12 mouse cellular contexts compared by ENCODE assay signal in the genomic region with DNA sequence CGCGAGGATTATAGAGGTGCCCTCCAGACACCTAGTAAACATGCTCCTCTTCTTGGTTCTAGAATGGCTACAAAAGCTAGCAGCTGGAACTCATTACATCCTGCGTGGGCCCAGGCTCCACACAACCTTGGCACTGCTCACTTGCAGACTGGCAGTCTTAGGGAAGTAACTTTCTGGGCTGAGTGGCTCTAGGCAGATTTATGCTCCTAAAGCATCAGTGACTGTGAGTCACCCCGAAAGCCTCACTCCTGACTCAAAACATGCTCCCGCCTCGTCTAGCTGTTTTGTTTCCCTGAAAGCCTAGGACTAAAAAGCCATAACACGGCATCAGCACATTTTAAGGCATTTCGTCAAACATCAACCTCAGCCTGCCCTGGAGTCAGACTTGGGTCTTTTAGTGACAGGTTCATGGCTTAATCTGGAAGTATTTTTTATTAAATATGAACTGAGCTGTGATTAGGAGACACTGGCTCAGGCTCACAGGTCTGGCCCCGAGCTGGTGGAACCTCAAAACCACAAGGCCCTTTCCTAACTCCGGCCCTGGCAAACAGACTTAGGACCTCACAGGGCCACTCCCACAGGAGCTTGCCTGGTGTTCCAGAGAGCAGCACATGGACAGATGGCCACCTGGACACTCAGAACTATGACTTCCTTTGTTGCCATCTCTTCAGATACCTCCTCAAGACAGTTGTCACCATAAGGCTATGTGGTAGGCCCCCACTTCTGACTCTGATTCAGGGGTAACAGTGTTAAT. TPM values are rescaled to one million over a fixed set of nuclear protein-coding genes. Genes with fewer than 3 reads are reported as not detected.
DNase-seq lines count a peak whose midpoint lies in the region; ATAC-seq and TF ChIP-seq lines count a peak whose summit lies in the region.
"Had no signal": no experiment of that assay in that cellular context is flagged by ENCODE, and none has a peak within 500 bp of the region (broad histone marks: within the 10 kb centered on the region; RNA-seq: fewer than 3 reads in every experiment).

No protein-coding gene starts in this region.

- peaks cover 2% of the 10 kb centered on the region for H3K79me3 ChIP-seq in C2C12 (ENCODE audit: low read depth)

- no peak overlapping the region for H3K4me3 ChIP-seq in C2C12 (ENCODE audit: insufficient read depth, poor library complexity, severe bottlenecking)
- H3K4me3 ChIP-seq in midbrain, embryonic 15.5 days, result no peak overlapping the region
- H3K4me3 ChIP-seq in forebrain, embryonic 10.5 days, result no peak overlapping the region
- H3K4me3 ChIP-seq in kidney, adult 2 months (ENCODE audit: insufficient read depth, low read depth, low read length), result no peak overlapping the region
- H3K4me3 ChIP-seq: erythroblast, embryonic 14.5 days; hindbrain, embryonic 15.5 days had no signal

- no peaks in the 10 kb centered on the region for H3K4me1 ChIP-seq in midbrain, embryonic 15.5 days
- H3K4me1 ChIP-seq in forebrain, embryonic 10.5 days, result no peaks in the 10 kb centered on the region
- H3K4me1 ChIP-seq in kidney, adult 2 months (ENCODE audit: control insufficient read depth, insufficient read depth, low read length), result no peaks in the 10 kb centered on the region
- H3K4me1 ChIP-seq: hindbrain, embryonic 15.5 days had no signal

- WGBS in midbrain, embryonic 15.5 days, result 94% methylated on average over 10 of the region's 10 CpGs
- WGBS in forebrain, embryonic 10.5 days, result 94% methylated on average over 10 of the region's 10 CpGs
- 52% methylated on average over 10 of the region's 10 CpGs for WGBS in kidney, adult 2 months

- no peak for TF ChIP-seq POLR2A in kidney, adult 2 months (IDR thresholded peaks at IDR 0.05; ENCODE audit: low read depth, low read length)

- no peak for TF ChIP-seq CTCF in C2C12 (IDR thresholded peaks at IDR 0.05; ENCODE audit: control insufficient read depth, insufficient read depth, insufficient read length)
- TF ChIP-seq CTCF in kidney, adult 2 months (conservative IDR thresholded peaks at IDR 0.05; ENCODE audit: insufficient read depth, insufficient read length, low read depth, low read length), result no peak

- ATAC-seq in midbrain, embryonic 15.5 days (replicated peaks), result no peak

- peaks cover 14% of the 10 kb centered on the region for H3K79me2 ChIP-seq in C2C12 (ENCODE audit: control insufficient read depth, insufficient read depth)

- H3K27ac ChIP-seq in midbrain, embryonic 15.5 days, result no peak overlapping the region
- H3K27ac ChIP-seq in forebrain, embryonic 10.5 days, result no peak overlapping the region
- H3K27ac ChIP-seq in kidney, adult 2 months (ENCODE audit: insufficient read depth, low read depth, low read length), result no peak overlapping the region
- H3K27ac ChIP-seq: hindbrain, embryonic 15.5 days had no signal

- no peak overlapping the region for H3K9ac ChIP-seq in midbrain, embryonic 15.5 days
- H3K9ac ChIP-seq: hindbrain, embryonic 15.5 days had no signal

- H3K4me2 ChIP-seq in midbrain, embryonic 15.5 days, result no peak overlapping the region
- H3K4me2 ChIP-seq: hindbrain, embryonic 15.5 days had no signal

- no peaks in the 10 kb centered on the region for H3K27me3 ChIP-seq in C2C12 (ENCODE audit: control insufficient read depth, insufficient read depth, insufficient read length)
- no peaks in the 10 kb centered on the region for H3K27me3 ChIP-seq in midbrain, embryonic 15.5 days (replicated peaks)
- H3K27me3 ChIP-seq in forebrain, embryonic 10.5 days (ENCODE audit: poor library complexity, severe bottlenecking), result no peaks in the 10 kb centered on the region
- no peaks in the 10 kb centered on the region for H3K27me3 ChIP-seq in kidney, adult 2 months (replicated peaks; ENCODE audit: control insufficient read depth, insufficient read depth, low read length)
- H3K27me3 ChIP-seq: hindbrain, embryonic 15.5 days had no signal

- H3K36me3 ChIP-seq in C2C12 (ENCODE audit: control insufficient read depth, insufficient read depth), result peaks cover 43% of the 10 kb centered on the region
- H3K36me3 ChIP-seq in midbrain, embryonic 15.5 days (replicated peaks), result peaks cover 22% of the 10 kb centered on the region
- H3K36me3 ChIP-seq in forebrain, embryonic 10.5 days (replicated peaks), result peaks cover 85% of the 10 kb centered on the region
- peaks cover 8% of the 10 kb centered on the region for H3K36me3 ChIP-seq in kidney, adult 2 months (ENCODE audit: control insufficient read depth, insufficient read depth, low read length)

- no peak overlapping the region for H3ac ChIP-seq in C2C12 (ENCODE audit: control insufficient read depth, insufficient read length, low read depth)

- DNase-seq in layer of hippocampus, adult 9-11 months, result peak; percentile 74
- no peak for DNase-seq in layer of hippocampus, postnatal 14 days (ENCODE audit: low spot score in 2 of 2)
- DNase-seq in adrenal gland, adult 2 months, result peak; percentile 82
- DNase-seq in left cerebral cortex, postnatal 14 days (ENCODE audit: low spot score in 2 of 2), result peak; percentile 39 to 57
- no peak for DNase-seq in forebrain, embryonic 10.5 days (ENCODE audit: extremely low spot score, low spot score)
- DNase-seq in kidney, adult 2 months, result no peak
- DNase-seq: cerebellum, postnatal 25 days; kidney, postnatal 10 days had no signal

- no peaks in the 10 kb centered on the region for H3K9me3 ChIP-seq in midbrain, embryonic 15.5 days
- no peaks in the 10 kb centered on the region for H3K9me3 ChIP-seq in forebrain, embryonic 10.5 days
- H3K9me3 ChIP-seq: hindbrain, embryonic 15.5 days had no signal

- intact Hi-C loops in left cerebral cortex, postnatal 14 days (cut with DNase I), result loop anchor here (5.0 kb wide), 1 partner anchor 75 kb away; no protein-coding TSS in a partner anchor

TF ChIP-seq in C2C12, 6 proteins besides CTCF, POLR2A, EP300 and RAD21:
- peak; percentile 31 for TF ChIP-seq MYOD1 (IDR thresholded peaks at IDR 0.05; ENCODE audit: control insufficient read depth, insufficient read length, low read depth)
- no peak for TF ChIP-seq MYOG (IDR thresholded peaks at IDR 0.05; ENCODE audit: control insufficient read depth, extremely low read depth, insufficient read length)
- peak; percentile 80 for TF ChIP-seq MAX (IDR thresholded peaks at IDR 0.05)
- TF ChIP-seq USF1 (IDR thresholded peaks at IDR 0.05; ENCODE audit: low read depth), result no peak
- peak; percentile 77 for TF ChIP-seq FOSL1 (IDR thresholded peaks at IDR 0.05; ENCODE audit: insufficient read depth, low read length, poor library complexity, severe bottlenecking)

RNA-seq across cellular contexts. Expression of a gene that starts 28.9 kb away (rescaled TPM):
- total RNA-seq in layer of hippocampus, postnatal 14 days (2021), result 10 to 100 TPM; 44.7 to 50.9 TPM
- polyA plus RNA-seq in C2C12 (2012; fragmentation: generic; extraction: Trizol), result 13.2 TPM
- total RNA-seq in adrenal gland, adult 2 months (2021), result 10 to 100 TPM; 57.9 to 68.4 TPM
- 40.3 and 44.5 TPM in 2 replicates for polyA plus RNA-seq in adrenal gland, adult 2 months (2012; rRNA removed)
- 10 to 100 TPM; 40.2 to 49.3 TPM for total RNA-seq in left cerebral cortex, postnatal 14 days (2021)
- 32.5 and 32.6 TPM in 2 replicates for polyA plus RNA-seq in midbrain, embryonic 15.5 days (2015; fragmentation: Nextera tagmentation; extraction: Ambion mirVana)
- 23.8 and 25.3 TPM in 2 replicates for polyA plus RNA-seq in forebrain, embryonic 10.5 days (2016; fragmentation: Nextera tagmentation; extraction: Ambion mirVana)
- 24.6 and 27.0 TPM in 2 replicates for polyA plus RNA-seq in kidney, adult 2 months (2012; rRNA removed)

RNA-seq across cellular contexts. Expression of a gene that starts 50.9 kb away (rescaled TPM):
- 10 to 100 TPM; 71.2 to 77.8 TPM for total RNA-seq in layer of hippocampus, postnatal 14 days (2021)
- 41.9 TPM for polyA plus RNA-seq in C2C12 (2012; fragmentation: generic; extraction: Trizol)
- total RNA-seq in adrenal gland, adult 2 months (2021), result 100 to 1,000 TPM; 104 to 134 TPM
- polyA plus RNA-seq in adrenal gland, adult 2 months (2012; rRNA removed), result 17.9 and 23.5 TPM in 2 replicates
- 10 to 100 TPM; 70.2 to 72.7 TPM for total RNA-seq in left cerebral cortex, postnatal 14 days (2021)
- polyA plus RNA-seq in midbrain, embryonic 15.5 days (2015; fragmentation: Nextera tagmentation; extraction: Ambion mirVana), result 59.3 and 63.4 TPM in 2 replicates
- 102 and 105 TPM in 2 replicates for polyA plus RNA-seq in forebrain, embryonic 10.5 days (2016; fragmentation: Nextera tagmentation; extraction: Ambion mirVana)
- 41.5 and 48.1 TPM in 2 replicates for polyA plus RNA-seq in kidney, adult 2 months (2012; rRNA removed)

Comparison
In these comparisons a context has a peak if more than half of its experiments do, and no peak if none do; other contexts are left out.
1. DNase-seq: peak in layer of hippocampus, adult 9-11 months (single experiment), adrenal gland, adult 2 months (single experiment) and left cerebral cortex, postnatal 14 days (2 of 2); none in layer of hippocampus, postnatal 14 days (0 of 2), forebrain, embryonic 10.5 days (single experiment) and kidney, adult 2 months (single experiment).